Mouse (Mus musculus): Measurements from ENCODE around the gene Atrip.

Atrip gene

GRCm38 (mm10) chr9:109097291-109097690 is 23.4 kb upstream of the Atrip start:
- DNase-seq: no peak

GRCm38 (mm10) chr9:109096856-109097255 is 22.9 kb upstream of the Atrip start:
- peak; percentile 70 to 77 for DNase-seq

GRCm38 (mm10) chr9:109096251-109096661 is 22.3 kb upstream of the Atrip start:
- peak in 1 of 2 experiments; percentile 45 for DNase-seq

- peak; percentile 86 to 91 for DNase-seq
These were observed 21.4 kb upstream of the Atrip start, which contains the start of gene Plxnb1 for GRCm38 (mm10) chr9:109095137-109095982. Gene Plxnb1, plus strand, starts transcription at chr9:109095389.

GRCm38 (mm10) chr9:109094553-109095136 is 20.7 kb upstream of the Atrip start:
- DNase-seq: peak; percentile 67 to 79

GRCm38 (mm10) chr9:109093786-109094552 is 20.0 kb upstream of the Atrip start:
- DNase-seq: peak in 1 of 2 experiments; percentile 62

- peak in 1 of 2 experiments; percentile 50 for DNase-seq
These were observed 18.9 kb upstream of the Atrip start for GRCm38 (mm10) chr9:109092799-109093198.

- no peak for DNase-seq
These were observed 17.9 kb upstream of the Atrip start for GRCm38 (mm10) chr9:109091802-109092201.

- peak in 1 of 2 experiments; percentile 51 for DNase-seq
These were observed 16.5 kb upstream of the Atrip start for GRCm38 (mm10) chr9:109090446-109090845.

GRCm38 (mm10) chr9:109087987-109088386 is 14.1 kb upstream of the Atrip start:
- DNase-seq: peak; percentile 63 to 64

GRCm38 (mm10) chr9:109084922-109085321 is 11.0 kb upstream of the Atrip start:
- peak in 1 of 2 experiments; percentile 53 for DNase-seq

GRCm38 (mm10) chr9:109082124-109082800 is 8.3 kb upstream of the Atrip start, which contains the start of the genes Ccdc51 and Tma7:
Gene Ccdc51, plus strand, starts transcription at chr9:109082493.
Gene Tma7, minus strand, starts transcription at chr9:109082587.
- peak; percentile 84 to 92 for DNase-seq

GRCm38 (mm10) chr9:109081749-109082123 is 7.8 kb upstream of the Atrip start:
- no peak for DNase-seq

- no peak for DNase-seq
These were observed 6.6 kb upstream of the Atrip start for GRCm38 (mm10) chr9:109080516-109080915.

GRCm38 (mm10) chr9:109068095-109068735 is 5.7 kb downstream of the Atrip start:
- DNase-seq: no peak

- no peak for DNase-seq
These were observed 13.0 kb downstream of the Atrip start for GRCm38 (mm10) chr9:109060898-109061295.

- DNase-seq: peak in 1 of 2 experiments; percentile 13
These were observed 13.6 kb downstream of the Atrip start for GRCm38 (mm10) chr9:109060184-109060897.

- DNase-seq: peak; percentile 93 to 94
These were observed 14.6 kb downstream of the Atrip start, which contains the start of gene Trex1 for GRCm38 (mm10) chr9:109059136-109059903. Gene Trex1, minus strand, starts transcription at chr9:109059734.

- DNase-seq: no peak
These were observed 15.7 kb downstream of the Atrip start for GRCm38 (mm10) chr9:109058006-109058765.

GRCm38 (mm10) chr9:109057543-109057942 is 16.4 kb downstream of the Atrip start:
- no peak for DNase-seq
